Mouse (Mus musculus): ENCODE measurements at regions not wholly inside any gene's neighbourhood (a gene's known extent, or its start where the extent isn't known, plus 50 kb on each side); places are given as distances from the start of the nearest gene placed in this dataset.

- TF ChIP-seq CTCF (IDR thresholded peaks at IDR 0.05; ENCODE audit: extremely low read depth, insufficient read depth, low read length), result no peak
- TF ChIP-seq POLR2A (IDR thresholded peaks at IDR 0.05; ENCODE audit: extremely low read depth, insufficient read depth, low read length), result no peak
Measured at GRCm38 (mm10) chr15:93919577-93919976, 323.9 kb upstream of the Prickle1 start.
